Mouse (Mus musculus): ENCODE results near the gene Vamp1. TPM values are rescaled to one million over a fixed set of nuclear protein-coding genes. Genes with fewer than 3 reads are reported as not detected.
A peak's percentile ranks its signal among the peaks of the same experiment; 100 is the strongest.

Gene Vamp1
- polyA plus RNA-seq, 1 experiment from 2014 or later = 4.0 TPM

GRCm38 (mm10) chr6:125231117-125232044, 16.0 kb downstream of the Vamp1 start, which contains the start of gene Tapbpl:
Tapbpl (minus strand) TSS chr6:125231860.
- DNase-seq (ENCODE audit: low spot score) (peak; percentile 80), ATAC-seq (replicated peaks; ENCODE audit: low FRiP score, low read depth) (peak; percentile 38; the same call in 1 of the 2 replicates)
- Histone ChIP-seq H3K9ac (ENCODE audit: low read depth, low read length) (peak within 1 kb of the TSS; percentile 75), H3K4me1 (replicated peaks; ENCODE audit: insufficient read depth, low read length) (0 out of 2 replicates have a peak, but pooled peaks cover 5% of the 10 kb centered on the region), H3K4me2 (ENCODE audit: low read length) (peak within 1 kb of the TSS; percentile 82), H3K27ac (peak within 1 kb of the TSS; percentile 81), H3K9me3 (replicated peaks; ENCODE audit: low read length) (no peaks in the 10 kb centered on the region), H3K4me3 (replicated peaks; ENCODE audit: low read depth, low read length) (peak within 1 kb of the TSS; percentile 48), H3K36me3 (ENCODE audit: insufficient read depth, low read length) (no peaks in the 10 kb centered on the region), H3K27me3 (ENCODE audit: insufficient read depth, low read length) (no peaks in the 10 kb centered on the region)
- WGBS = 5% methylated on average over 16 of the region's 16 CpGs
- TF ChIP-seq CTCF (IDR thresholded peaks at IDR 0.05; ENCODE audit: low read depth) = no peak

GRCm38 (mm10) chr6:125232045-125232437, 16.7 kb downstream of the Vamp1 start:
- Histone ChIP-seq H3K4me2 (ENCODE audit: low read length) (peak overlapping the region; percentile 82), H3K27me3 (ENCODE audit: insufficient read depth, low read length) (no peaks in the 10 kb centered on the region), H3K4me1 (replicated peaks; ENCODE audit: insufficient read depth, low read length) (0 out of 2 replicates have a peak, but pooled peaks cover 5% of the 10 kb centered on the region), H3K9ac (ENCODE audit: low read depth, low read length) (peak overlapping the region; percentile 75), H3K4me3 (replicated peaks; ENCODE audit: low read depth, low read length) (peak overlapping the region; percentile 48), H3K36me3 (ENCODE audit: insufficient read depth, low read length) (no peaks in the 10 kb centered on the region), H3K9me3 (replicated peaks; ENCODE audit: low read length) (no peaks in the 10 kb centered on the region), H3K27ac (0 out of 2 replicates have a peak overlapping the region, but pooled peaks have one; percentile 81)
- ATAC-seq (replicated peaks; ENCODE audit: low FRiP score, low read depth) (no peak), DNase-seq (ENCODE audit: low spot score) (no peak)
- WGBS = 42% methylated on average over 4 of the region's 4 CpGs
- no peak for TF ChIP-seq CTCF (IDR thresholded peaks at IDR 0.05; ENCODE audit: low read depth)

- H3K4me1 ChIP-seq (replicated peaks; ENCODE audit: insufficient read depth, low read length) = 0 out of 2 replicates have a peak, but pooled peaks cover 5% of the 10 kb centered on the region
- no peak for TF ChIP-seq CTCF (IDR thresholded peaks at IDR 0.05; ENCODE audit: low read depth)
- H3K9ac ChIP-seq (ENCODE audit: low read depth, low read length) = no peak overlapping the region
- 76% methylated on average over 6 of the region's 6 CpGs for WGBS
- no peak overlapping the region for H3K4me2 ChIP-seq (ENCODE audit: low read length)
- no peak overlapping the region for H3K4me3 ChIP-seq (replicated peaks; ENCODE audit: low read depth, low read length)
- no peaks in the 10 kb centered on the region for H3K9me3 ChIP-seq (replicated peaks; ENCODE audit: low read length)
- no peaks in the 10 kb centered on the region for H3K27me3 ChIP-seq (ENCODE audit: insufficient read depth, low read length)
- ATAC-seq (replicated peaks; ENCODE audit: low FRiP score, low read depth) (no peak), DNase-seq (ENCODE audit: low spot score) (no peak)
- H3K36me3 ChIP-seq (ENCODE audit: insufficient read depth, low read length) = no peaks in the 10 kb centered on the region
- H3K27ac ChIP-seq = 0 out of 2 replicates have a peak overlapping the region, but pooled peaks have one; percentile 81
These were observed 17.2 kb downstream of the Vamp1 start for GRCm38 (mm10) chr6:125232516-125232915.

- ATAC-seq (replicated peaks; ENCODE audit: low FRiP score, low read depth) (no peak), DNase-seq (ENCODE audit: low spot score) (no peak)
- no peak for TF ChIP-seq CTCF (IDR thresholded peaks at IDR 0.05; ENCODE audit: low read depth)
- Histone ChIP-seq H3K4me2 (ENCODE audit: low read length) (no peak overlapping the region), H3K9ac (ENCODE audit: low read depth, low read length) (no peak overlapping the region), H3K27me3 (ENCODE audit: insufficient read depth, low read length) (no peaks in the 10 kb centered on the region), H3K36me3 (ENCODE audit: insufficient read depth, low read length) (no peaks in the 10 kb centered on the region), H3K27ac (no peak overlapping the region), H3K4me1 (replicated peaks; ENCODE audit: insufficient read depth, low read length) (0 out of 2 replicates have a peak, but pooled peaks cover 5% of the 10 kb centered on the region), H3K4me3 (replicated peaks; ENCODE audit: low read depth, low read length) (no peak overlapping the region), H3K9me3 (replicated peaks; ENCODE audit: low read length) (no peaks in the 10 kb centered on the region)
- 61% methylated on average over 7 of the region's 7 CpGs for WGBS
These were observed 18.6 kb downstream of the Vamp1 start for GRCm38 (mm10) chr6:125233816-125234519.

GRCm38 (mm10) chr6:125234520-125234828, 19.1 kb downstream of the Vamp1 start:
- H3K4me2 ChIP-seq (ENCODE audit: low read length) = no peak overlapping the region
- no peak overlapping the region for H3K4me3 ChIP-seq (replicated peaks; ENCODE audit: low read depth, low read length)
- no peaks in the 10 kb centered on the region for H3K27me3 ChIP-seq (ENCODE audit: insufficient read depth, low read length)
- H3K9me3 ChIP-seq (replicated peaks; ENCODE audit: low read length) = no peaks in the 10 kb centered on the region
- TF ChIP-seq CTCF (IDR thresholded peaks at IDR 0.05; ENCODE audit: low read depth) = no peak
- H3K27ac ChIP-seq = no peak overlapping the region
- H3K9ac ChIP-seq (ENCODE audit: low read depth, low read length) = no peak overlapping the region
- DNase-seq (ENCODE audit: low spot score) = no peak
- ATAC-seq (replicated peaks; ENCODE audit: low FRiP score, low read depth) = no peak
- 63% methylated on average over 5 of the region's 5 CpGs for WGBS
- 0 out of 2 replicates have a peak, but pooled peaks cover 5% of the 10 kb centered on the region for H3K4me1 ChIP-seq (replicated peaks; ENCODE audit: insufficient read depth, low read length)
- no peaks in the 10 kb centered on the region for H3K36me3 ChIP-seq (ENCODE audit: insufficient read depth, low read length)

GRCm38 (mm10) chr6:125236341-125236740, 21.0 kb downstream of the Vamp1 start:
- Histone ChIP-seq H3K4me3 (replicated peaks; ENCODE audit: low read depth, low read length) (no peak overlapping the region), H3K9ac (ENCODE audit: low read depth, low read length) (no peak overlapping the region), H3K4me1 (replicated peaks; ENCODE audit: insufficient read depth, low read length) (no peaks in the 10 kb centered on the region), H3K27ac (no peak overlapping the region), H3K9me3 (replicated peaks; ENCODE audit: low read length) (no peaks in the 10 kb centered on the region), H3K4me2 (ENCODE audit: low read length) (no peak overlapping the region), H3K36me3 (ENCODE audit: insufficient read depth, low read length) (no peaks in the 10 kb centered on the region), H3K27me3 (ENCODE audit: insufficient read depth, low read length) (no peaks in the 10 kb centered on the region)
- TF ChIP-seq CTCF (IDR thresholded peaks at IDR 0.05; ENCODE audit: low read depth) = no peak
- DNase-seq (ENCODE audit: low spot score) (no peak), ATAC-seq (replicated peaks; ENCODE audit: low FRiP score, low read depth) (no peak)
- 70% methylated on average over 6 of the region's 6 CpGs for WGBS
